Mouse (Mus musculus): ENCODE measurements around the gene Cdk5rap1.

The Cdk5rap1 gene

DNA sequence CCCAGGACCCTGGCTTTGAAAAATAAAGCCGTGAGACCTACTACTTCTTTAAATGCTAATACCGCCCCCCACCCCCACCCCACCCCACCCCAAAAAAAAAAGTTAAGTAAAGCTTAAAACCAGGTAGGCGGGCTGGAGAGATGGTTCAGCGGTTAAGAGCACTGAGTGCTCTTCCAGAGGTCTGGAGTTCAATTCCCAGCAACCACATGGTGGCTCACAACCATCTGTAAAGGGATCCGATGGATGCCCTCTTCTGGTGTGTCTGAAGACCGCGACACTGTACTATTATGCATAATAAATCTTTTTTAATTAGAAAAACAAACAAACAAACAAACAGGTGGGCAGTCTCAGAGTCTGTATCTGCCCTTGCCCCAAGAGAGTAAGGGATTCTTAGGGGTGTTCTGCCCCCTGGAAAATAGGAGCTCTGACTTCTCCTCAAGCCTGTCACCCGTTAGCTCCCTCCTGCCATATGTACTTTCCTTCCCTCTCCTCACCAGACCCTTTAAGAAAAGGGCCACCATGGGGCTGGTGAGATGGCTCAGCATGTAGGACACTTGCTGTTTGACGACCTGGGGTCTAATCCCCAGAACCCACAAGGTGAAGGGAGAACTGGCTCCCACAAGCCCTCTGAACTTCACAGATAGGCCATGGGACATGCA lies at the start of gene Cdk5rap1:
Cdk5rap1 (minus strand) TSS at position 169 of the 659 bp plus-strand sequence.
- peak in 1 of 2 experiments; percentile 10 for DNase-seq

GRCm38 (mm10) chr2:154422181-154422580 lies 49.4 kb upstream of the Cdk5rap1 start:
- DNase-seq: no peak

GRCm38 (mm10) chr2:154420942-154421731 lies 48.3 kb upstream of the Cdk5rap1 start:
- no peak for DNase-seq

DNA sequence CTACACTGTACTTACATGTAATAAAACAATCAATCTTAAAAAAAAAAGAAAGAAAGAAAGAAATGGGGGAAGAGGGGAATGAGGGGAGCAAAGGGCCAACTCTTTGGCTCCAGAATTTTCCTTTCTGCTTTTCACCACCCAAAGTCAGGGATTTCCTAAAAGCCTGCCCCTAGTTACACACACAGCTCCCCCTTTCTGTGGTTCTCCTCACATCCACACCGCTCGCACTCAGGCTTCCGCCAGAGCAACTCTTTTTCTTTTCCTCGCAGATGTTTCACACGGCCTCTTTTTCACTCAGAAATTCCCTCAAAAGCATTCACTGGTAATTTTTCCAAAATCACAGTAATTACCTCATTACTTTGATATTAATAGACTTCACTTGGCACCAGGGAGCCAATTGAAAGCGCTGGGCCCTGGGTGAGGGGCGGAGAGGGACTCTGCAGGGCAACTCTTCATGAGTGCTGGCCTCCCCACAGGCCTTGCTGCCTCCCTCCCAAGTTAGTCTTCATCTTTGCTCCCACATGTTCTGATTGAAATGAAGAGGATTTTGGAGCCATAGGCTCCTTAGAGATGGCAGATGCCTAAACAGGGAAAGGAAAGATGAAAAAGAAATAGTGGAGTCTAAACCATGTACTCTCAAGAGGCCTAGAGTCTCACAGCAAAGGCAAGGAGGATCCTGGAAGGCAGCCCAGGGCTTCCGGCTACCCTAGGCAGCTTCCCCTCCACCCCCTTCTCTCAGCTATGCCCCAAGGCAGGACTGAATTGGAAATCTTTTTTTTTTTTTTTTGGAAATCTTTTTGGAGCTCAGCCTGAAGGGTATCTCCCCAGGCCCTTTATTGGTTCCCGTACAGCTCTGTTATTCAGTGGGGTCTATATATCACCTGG lies 47.1 kb upstream of the Cdk5rap1 start:
- DNase-seq: no peak

- no peak for DNase-seq
Observed at GRCm38 (mm10) chr2:154418001-154418400, 45.2 kb upstream of the Cdk5rap1 start.

DNA sequence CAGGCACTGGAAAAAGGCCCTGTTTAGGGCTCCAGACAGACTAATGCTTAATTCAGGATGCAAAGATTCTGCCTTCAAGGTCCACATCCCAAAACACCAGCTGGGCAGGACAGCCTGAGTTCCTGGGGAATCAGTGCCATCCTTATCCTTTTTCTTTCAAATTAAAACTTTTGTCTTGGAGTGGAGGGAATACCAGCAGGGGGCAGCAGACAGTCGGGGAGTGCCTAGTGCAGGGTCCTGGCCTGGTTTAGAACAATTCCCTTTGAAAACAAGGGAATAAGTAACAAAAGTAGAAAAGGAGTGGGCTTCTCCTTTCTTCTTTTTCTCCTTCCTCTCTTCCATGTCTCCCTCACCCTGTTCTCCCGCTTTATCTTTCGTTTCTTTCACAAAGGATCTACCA lies 44.3 kb upstream of the Cdk5rap1 start:
- DNase-seq: peak; percentile 76 to 78

DNA sequence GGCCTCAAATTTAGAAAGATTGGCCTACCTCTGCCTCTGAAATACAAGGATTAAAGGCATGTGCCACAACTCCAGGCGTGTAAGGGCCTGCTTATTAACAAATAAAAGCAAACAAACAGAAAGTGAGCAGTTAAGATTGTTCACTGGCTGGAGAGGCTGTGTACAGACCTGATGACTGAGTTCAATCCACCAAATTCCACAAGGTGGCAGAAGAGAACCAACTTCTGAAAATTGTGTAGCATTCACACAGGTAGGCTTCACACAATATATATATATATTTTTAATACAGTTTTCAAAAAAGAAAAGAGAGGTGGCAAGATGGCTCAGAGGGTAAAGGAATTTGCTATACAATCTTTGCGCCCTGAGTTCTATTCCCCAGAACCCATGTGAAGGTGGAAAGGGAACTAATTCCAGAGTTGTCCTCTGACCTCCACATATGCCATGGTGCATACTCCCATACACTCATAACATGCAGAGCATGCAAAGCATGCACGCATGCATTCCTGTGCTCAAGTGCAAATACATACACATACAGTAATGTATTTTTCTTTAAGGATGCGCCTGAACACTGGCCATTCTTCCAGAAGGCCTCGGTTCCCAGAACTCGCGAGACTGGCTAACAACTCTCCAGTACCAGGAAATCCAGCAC lies 39.3 kb upstream of the Cdk5rap1 start:
- peak; percentile 46 to 60 for DNase-seq

GRCm38 (mm10) chr2:154410355-154410754 lies 37.5 kb upstream of the Cdk5rap1 start:
- no peak for DNase-seq

- peak; percentile 73 to 78 for DNase-seq
Observed at GRCm38 (mm10) chr2:154407643-154408445, 35.0 kb upstream of the Cdk5rap1 start, which contains the start of gene Snta1. TSS of gene Snta1 (minus strand) at chr2:154408099.

- DNase-seq: no peak
Observed at GRCm38 (mm10) chr2:154407063-154407642, 34.3 kb upstream of the Cdk5rap1 start.

- DNase-seq: no peak
Observed at GRCm38 (mm10) chr2:154405447-154405994, 32.7 kb upstream of the Cdk5rap1 start.

DNA sequence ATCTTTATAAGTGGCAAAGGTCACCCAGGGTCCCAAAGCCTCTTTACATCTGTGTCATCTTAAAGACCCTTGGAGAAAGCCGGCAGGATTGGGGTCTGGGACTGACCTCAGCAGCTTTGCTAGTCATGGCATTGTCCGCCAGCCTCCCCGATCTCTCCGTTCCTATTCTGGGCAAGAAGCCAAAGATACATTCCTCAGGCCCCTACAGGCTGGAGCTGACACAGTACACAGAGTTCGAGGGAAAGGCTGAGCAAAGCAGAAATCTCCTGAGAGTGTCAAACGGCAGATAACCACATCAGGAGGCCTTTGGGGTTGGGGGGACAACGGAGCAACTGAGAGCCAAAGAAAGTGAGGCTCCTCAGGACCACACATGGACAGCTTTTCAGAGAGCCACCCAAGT lies 30.0 kb upstream of the Cdk5rap1 start:
- no peak for DNase-seq

GRCm38 (mm10) chr2:154401976-154402375 lies 29.2 kb upstream of the Cdk5rap1 start:
- no peak for DNase-seq

- no peak for DNase-seq
Observed at GRCm38 (mm10) chr2:154399325-154399724, 26.5 kb upstream of the Cdk5rap1 start.

DNA sequence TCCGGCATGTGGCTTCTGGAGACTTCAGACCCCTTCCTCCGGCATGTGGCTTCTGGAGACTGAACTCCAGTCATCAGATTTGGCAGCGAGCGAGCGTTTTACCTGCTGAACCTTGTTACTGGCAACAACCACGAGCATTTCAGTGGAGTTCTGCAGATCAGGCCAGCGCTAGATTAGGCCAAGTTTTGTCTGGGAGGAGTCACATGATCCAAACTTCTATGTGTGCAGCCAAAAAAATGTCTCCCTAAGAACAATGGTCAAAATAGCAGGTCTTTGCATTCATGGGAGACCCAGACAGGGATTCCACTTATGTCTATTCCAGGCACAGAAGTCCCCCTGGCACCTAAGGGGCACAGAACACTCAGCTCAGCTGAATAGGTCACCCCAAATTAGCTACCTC lies 25.5 kb upstream of the Cdk5rap1 start:
- DNase-seq: no peak

- DNase-seq: no peak
Observed at GRCm38 (mm10) chr2:154396529-154396928, 23.7 kb upstream of the Cdk5rap1 start.

GRCm38 (mm10) chr2:154394602-154395001 lies 21.8 kb upstream of the Cdk5rap1 start:
- no peak for DNase-seq

- no peak for DNase-seq
Observed at GRCm38 (mm10) chr2:154390180-154390964, 17.6 kb upstream of the Cdk5rap1 start.

GRCm38 (mm10) chr2:154379103-154379502 lies 6.3 kb upstream of the Cdk5rap1 start:
- no peak for DNase-seq

All from B cell, adult 2 months (primary cell).